Mouse (Mus musculus): ENCODE data around the gene Prkaca. TPM values are rescaled to one million over a fixed set of nuclear protein-coding genes. Genes with fewer than 3 reads are reported as not detected.

Prkaca gene
- polyA plus RNA-seq (2012): 2.3 and 2.7 TPM in 2 replicates

DNA sequence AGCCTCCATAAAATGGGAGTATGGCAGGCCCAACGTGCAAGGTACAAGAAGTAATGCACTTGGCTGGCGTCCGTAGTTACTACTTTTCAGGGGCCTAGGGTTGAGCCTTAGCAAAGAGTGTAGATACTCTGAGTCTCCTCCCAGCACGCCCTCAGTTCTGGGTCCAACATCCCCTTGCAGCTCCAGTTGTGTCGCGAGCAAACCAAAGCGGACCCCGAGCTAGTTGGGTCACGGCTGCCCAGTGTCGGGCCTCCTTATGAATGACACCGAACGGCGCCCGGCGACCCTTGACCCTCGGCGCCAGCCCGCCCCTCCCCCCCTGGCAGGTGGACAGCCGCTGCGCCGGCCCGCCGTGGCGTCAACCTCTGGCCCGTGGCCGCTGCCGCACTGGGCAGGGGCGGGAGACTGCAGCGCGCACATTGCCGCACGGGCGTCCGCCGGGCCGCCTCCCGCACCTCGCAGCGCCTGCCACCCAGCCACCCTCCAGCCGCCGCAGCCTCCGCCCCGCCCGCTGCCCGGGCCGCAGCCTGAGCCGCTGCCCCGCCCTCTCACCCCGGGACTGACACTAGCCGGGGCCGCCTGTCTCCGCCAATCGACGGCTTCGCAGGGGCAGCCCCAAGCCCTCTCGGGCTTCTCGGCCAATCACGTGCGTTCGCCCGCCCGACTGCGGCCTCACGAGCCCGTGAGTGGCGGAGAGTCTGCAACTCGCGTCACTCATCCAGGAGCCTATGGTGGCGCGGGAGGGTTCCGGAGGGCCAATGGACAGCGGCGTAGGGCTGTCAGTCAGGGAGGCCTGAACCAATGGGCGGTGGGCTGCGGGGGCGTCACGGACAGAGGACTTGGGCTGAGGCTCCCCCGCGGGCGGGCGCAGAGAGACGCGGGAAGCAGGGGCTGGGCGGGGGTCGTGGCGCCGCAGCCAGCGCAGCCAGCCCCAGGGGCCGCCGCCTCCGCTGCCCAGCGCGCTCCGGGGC is at the start of gene Prkaca:
TSS of gene Prkaca (plus strand) at position 844 of the 971 bp plus-strand sequence.
- Histone ChIP-seq H3K36me3 (ENCODE audit: control insufficient read depth) (peaks cover 53% of the 10 kb centered on the region), H3K4me1 (ENCODE audit: control insufficient read depth) (peaks cover 51% of the 10 kb centered on the region), H3K9me3 (ENCODE audit: control insufficient read depth, low read length) (no peaks in the 10 kb centered on the region), H3K27me3 (ENCODE audit: control insufficient read depth) (no peaks in the 10 kb centered on the region), H3K4me3 (replicated peaks) (peak within 1 kb of the TSS; percentile 98)
- no peak for TF ChIP-seq GATA1 (IDR thresholded peaks at IDR 0.05; ENCODE audit: low read length)
- TF ChIP-seq TAL1 (IDR thresholded peaks at IDR 0.05; ENCODE audit: low read length): no peak

DNA sequence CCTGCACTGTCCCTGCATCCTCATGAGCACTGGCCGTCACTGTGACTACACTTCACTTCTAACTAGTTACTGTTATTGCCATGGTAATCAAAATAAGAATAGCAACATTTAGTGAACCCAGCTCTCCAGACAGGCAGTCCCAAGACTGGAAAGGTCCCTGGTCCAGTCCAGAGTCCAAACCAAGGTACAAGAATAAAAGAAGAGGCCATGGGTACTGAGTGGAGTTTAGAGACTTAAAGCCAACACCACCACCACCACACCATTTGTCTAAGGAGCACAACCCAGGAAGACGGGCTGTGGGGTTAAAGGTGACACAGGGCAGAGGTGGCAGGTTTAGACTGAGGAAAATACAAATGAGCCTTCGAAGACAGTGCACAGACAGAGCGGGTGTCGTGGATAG is 48.2 kb upstream of the Prkaca start:
- Histone ChIP-seq H3K4me1 (ENCODE audit: control insufficient read depth) (no peaks in the 10 kb centered on the region; the same call in 1 of the 2 replicates), H3K36me3 (ENCODE audit: control insufficient read depth) (peaks cover 2% of the 10 kb centered on the region; the same call in 1 of the 2 replicates), H3K27me3 (ENCODE audit: control insufficient read depth) (no peaks in the 10 kb centered on the region), H3K4me3 (replicated peaks) (no peak overlapping the region), H3K9me3 (ENCODE audit: control insufficient read depth, low read length) (no peaks in the 10 kb centered on the region)
- TF ChIP-seq TAL1 (IDR thresholded peaks at IDR 0.05; ENCODE audit: low read length): no peak
- no peak for TF ChIP-seq GATA1 (IDR thresholded peaks at IDR 0.05; ENCODE audit: low read length)

DNA sequence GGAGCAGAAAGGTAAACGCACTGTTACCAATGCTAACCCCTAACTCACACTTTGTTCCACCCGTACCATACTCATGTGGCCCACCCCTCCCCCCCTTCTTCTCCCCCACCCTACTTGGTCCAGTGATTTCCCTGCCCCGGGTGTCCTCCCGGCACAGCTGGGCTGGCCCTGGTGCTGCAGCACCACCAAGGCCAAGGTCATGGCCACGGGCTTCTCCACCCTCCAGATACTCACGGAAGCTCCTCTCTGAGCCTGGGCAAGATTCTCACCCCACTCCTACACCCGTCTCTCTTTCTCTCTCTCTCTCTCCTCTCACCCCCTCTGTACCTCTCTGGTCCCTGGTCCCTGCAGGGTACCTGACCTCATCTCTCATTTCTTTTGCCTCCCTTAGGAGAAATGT is 46.5 kb upstream of the Prkaca start:
- no peaks in the 10 kb centered on the region for H3K4me1 ChIP-seq (ENCODE audit: control insufficient read depth)
- no peaks in the 10 kb centered on the region for H3K9me3 ChIP-seq (ENCODE audit: control insufficient read depth, low read length)
- H3K36me3 ChIP-seq (ENCODE audit: control insufficient read depth): peaks cover 6% of the 10 kb centered on the region; the same call in 1 of the 2 replicates
- no peaks in the 10 kb centered on the region for H3K27me3 ChIP-seq (ENCODE audit: control insufficient read depth)
- H3K4me3 ChIP-seq (replicated peaks): no peak overlapping the region
- TF ChIP-seq TAL1 (IDR thresholded peaks at IDR 0.05; ENCODE audit: low read length) (no peak), GATA1 (IDR thresholded peaks at IDR 0.05; ENCODE audit: low read length) (no peak)

DNA sequence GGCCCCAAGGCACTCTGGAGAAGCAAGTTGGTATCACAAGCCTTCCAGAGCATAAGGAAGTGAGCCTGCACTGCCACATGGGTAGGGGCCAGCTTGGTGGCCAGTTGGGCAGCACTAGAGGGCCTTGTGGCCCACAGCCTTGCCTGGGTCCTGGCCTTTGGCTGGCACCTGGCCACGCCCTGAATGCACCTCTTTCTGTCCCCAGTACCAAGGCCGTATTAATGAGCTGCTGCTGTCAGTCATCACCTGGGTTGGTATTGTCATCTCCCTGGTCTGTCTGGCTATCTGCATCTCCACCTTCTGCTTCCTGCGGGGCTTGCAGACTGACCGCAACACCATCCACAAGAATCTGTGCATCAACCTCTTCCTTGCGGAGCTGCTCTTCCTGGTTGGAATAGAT is 38.6 kb upstream of the Prkaca start:
- Histone ChIP-seq H3K36me3 (ENCODE audit: control insufficient read depth) (peaks cover 10% of the 10 kb centered on the region; the same call in 1 of the 2 replicates), H3K9me3 (ENCODE audit: control insufficient read depth, low read length) (no peaks in the 10 kb centered on the region), H3K27me3 (ENCODE audit: control insufficient read depth) (no peaks in the 10 kb centered on the region), H3K4me1 (ENCODE audit: control insufficient read depth) (no peaks in the 10 kb centered on the region), H3K4me3 (replicated peaks) (no peak overlapping the region)
- no peak for TF ChIP-seq GATA1 (IDR thresholded peaks at IDR 0.05; ENCODE audit: low read length)
- no peak for TF ChIP-seq TAL1 (IDR thresholded peaks at IDR 0.05; ENCODE audit: low read length)

DNA sequence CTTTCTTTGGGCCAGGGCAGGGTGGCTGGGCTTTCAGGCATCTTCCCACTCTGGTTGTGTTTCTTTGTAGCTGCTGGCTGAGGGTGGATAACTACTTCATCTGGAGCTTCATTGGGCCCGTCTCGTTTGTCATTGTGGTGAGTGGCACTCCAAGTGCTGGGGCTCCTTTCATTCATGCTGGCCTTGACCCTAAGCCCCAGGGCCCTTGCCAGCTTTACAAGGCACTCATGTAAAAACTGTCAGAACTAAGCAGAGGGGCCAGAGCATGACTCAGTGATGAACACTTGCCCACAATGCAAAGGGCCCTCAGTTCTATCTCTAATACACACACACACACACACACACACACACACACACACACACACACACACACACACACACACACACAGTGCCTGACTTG is 37.8 kb upstream of the Prkaca start:
- TF ChIP-seq TAL1 (IDR thresholded peaks at IDR 0.05; ENCODE audit: low read length): no peak
- TF ChIP-seq GATA1 (IDR thresholded peaks at IDR 0.05; ENCODE audit: low read length): no peak
- no peaks in the 10 kb centered on the region for H3K27me3 ChIP-seq (ENCODE audit: control insufficient read depth)
- peaks cover 6% of the 10 kb centered on the region; the same call in 1 of the 2 replicates for H3K36me3 ChIP-seq (ENCODE audit: control insufficient read depth)
- no peaks in the 10 kb centered on the region for H3K9me3 ChIP-seq (ENCODE audit: control insufficient read depth, low read length)
- H3K4me3 ChIP-seq (replicated peaks): no peak overlapping the region
- H3K4me1 ChIP-seq (ENCODE audit: control insufficient read depth): no peaks in the 10 kb centered on the region

DNA sequence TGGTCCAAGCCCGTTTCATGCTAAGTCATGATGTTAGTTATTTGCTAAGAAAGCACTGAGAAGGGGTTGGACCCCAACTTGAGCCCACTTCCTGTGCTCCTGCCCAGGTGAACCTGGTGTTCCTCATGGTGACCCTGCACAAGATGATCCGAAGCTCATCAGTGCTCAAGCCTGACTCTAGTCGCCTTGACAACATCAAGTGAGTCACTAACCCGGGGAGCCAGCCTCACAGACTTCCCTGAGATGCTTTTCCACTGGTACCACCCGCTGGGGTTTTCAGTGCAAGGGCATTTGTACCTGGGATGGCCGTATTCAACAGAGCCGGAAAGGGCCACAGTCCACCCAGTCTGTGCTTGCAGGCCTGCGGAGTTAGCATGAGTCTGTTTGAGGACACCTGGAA is 37.4 kb upstream of the Prkaca start:
- TF ChIP-seq GATA1 (IDR thresholded peaks at IDR 0.05; ENCODE audit: low read length): no peak
- TF ChIP-seq TAL1 (IDR thresholded peaks at IDR 0.05; ENCODE audit: low read length): no peak
- H3K36me3 ChIP-seq (ENCODE audit: control insufficient read depth): peaks cover 6% of the 10 kb centered on the region; the same call in 1 of the 2 replicates
- H3K4me3 ChIP-seq (replicated peaks): no peak overlapping the region
- no peaks in the 10 kb centered on the region for H3K27me3 ChIP-seq (ENCODE audit: control insufficient read depth)
- H3K9me3 ChIP-seq (ENCODE audit: control insufficient read depth, low read length): no peaks in the 10 kb centered on the region
- H3K4me1 ChIP-seq (ENCODE audit: control insufficient read depth): no peaks in the 10 kb centered on the region

DNA sequence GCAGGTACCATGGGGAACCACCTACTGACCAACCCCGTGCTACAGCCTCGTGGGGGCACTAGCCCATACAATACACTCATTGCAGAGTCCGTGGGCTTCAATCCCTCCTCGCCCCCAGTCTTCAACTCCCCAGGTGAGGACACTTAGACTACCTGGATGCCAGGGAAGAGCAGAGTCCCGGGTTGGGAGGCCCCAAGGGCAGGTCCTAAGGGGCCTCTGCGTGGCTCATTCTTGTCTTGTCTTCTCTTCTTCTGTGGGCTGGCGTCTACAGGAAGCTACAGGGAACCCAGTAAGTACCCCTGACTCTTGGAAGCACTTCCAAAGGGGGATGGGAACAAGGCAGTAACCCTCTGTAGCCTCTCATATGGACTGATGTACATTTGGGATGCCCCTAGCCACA is 35.1 kb upstream of the Prkaca start:
- H3K4me3 ChIP-seq (replicated peaks): no peak overlapping the region
- H3K9me3 ChIP-seq (ENCODE audit: control insufficient read depth, low read length): no peaks in the 10 kb centered on the region
- H3K27me3 ChIP-seq (ENCODE audit: control insufficient read depth): no peaks in the 10 kb centered on the region
- peaks cover 4% of the 10 kb centered on the region; the same call in 1 of the 2 replicates for H3K36me3 ChIP-seq (ENCODE audit: control insufficient read depth)
- no peaks in the 10 kb centered on the region for H3K4me1 ChIP-seq (ENCODE audit: control insufficient read depth)
- TF ChIP-seq GATA1 (IDR thresholded peaks at IDR 0.05; ENCODE audit: low read length): no peak
- no peak for TF ChIP-seq TAL1 (IDR thresholded peaks at IDR 0.05; ENCODE audit: low read length)

DNA sequence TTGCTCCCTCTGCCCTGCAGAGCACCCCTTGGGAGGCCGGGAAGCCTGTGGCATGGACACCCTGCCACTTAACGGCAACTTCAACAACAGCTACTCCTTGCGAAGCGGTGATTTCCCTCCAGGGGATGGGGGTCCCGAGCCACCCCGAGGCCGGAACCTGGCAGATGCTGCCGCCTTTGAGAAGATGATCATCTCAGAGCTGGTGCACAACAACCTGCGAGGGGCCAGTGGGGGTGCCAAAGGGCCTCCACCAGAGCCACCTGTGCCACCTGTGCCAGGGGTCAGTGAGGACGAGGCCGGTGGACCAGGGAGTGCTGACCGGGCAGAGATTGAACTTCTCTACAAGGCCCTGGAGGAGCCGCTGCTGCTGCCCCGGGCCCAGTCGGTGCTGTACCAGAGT is 34.5 kb upstream of the Prkaca start:
- Histone ChIP-seq H3K9me3 (ENCODE audit: control insufficient read depth, low read length) (no peaks in the 10 kb centered on the region), H3K4me3 (replicated peaks) (no peak overlapping the region), H3K36me3 (ENCODE audit: control insufficient read depth) (peaks cover 4% of the 10 kb centered on the region; the same call in 1 of the 2 replicates), H3K4me1 (ENCODE audit: control insufficient read depth) (no peaks in the 10 kb centered on the region), H3K27me3 (ENCODE audit: control insufficient read depth) (no peaks in the 10 kb centered on the region)
- TF ChIP-seq GATA1 (IDR thresholded peaks at IDR 0.05; ENCODE audit: low read length) (no peak), TAL1 (IDR thresholded peaks at IDR 0.05; ENCODE audit: low read length) (no peak)

DNA sequence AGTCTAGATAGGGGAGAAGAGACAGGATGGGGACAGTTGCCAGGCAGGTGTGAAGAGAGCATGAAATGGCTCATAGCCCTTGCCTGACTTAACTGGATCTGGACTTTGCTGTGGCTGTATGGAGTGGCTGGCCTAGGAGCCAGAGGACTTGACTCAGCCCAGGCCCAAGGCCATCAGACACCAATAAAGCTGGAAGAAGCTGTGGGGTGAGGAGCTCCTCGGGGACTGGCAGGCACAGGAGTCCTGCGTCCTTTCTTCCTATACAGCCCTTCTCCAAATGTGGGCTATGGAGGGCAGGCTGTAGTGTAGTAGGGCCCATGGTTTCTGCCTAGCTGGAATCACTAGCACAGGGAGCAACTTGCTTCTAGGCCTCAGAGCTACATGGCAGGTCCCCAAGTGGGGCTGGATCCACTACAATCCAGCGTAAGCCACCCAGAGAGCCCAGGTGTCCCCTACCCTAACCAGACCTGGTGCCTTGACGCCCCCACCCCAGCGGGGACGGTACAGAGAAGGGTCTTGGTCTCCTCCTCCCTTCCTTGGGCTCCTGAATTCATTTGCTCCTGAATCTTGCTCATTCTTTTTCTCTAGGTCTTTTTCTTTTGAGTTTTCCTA is 31.6 kb upstream of the Prkaca start:
- H3K36me3 ChIP-seq (ENCODE audit: control insufficient read depth): no peaks in the 10 kb centered on the region; the same call in 1 of the 2 replicates
- H3K9me3 ChIP-seq (ENCODE audit: control insufficient read depth, low read length): no peaks in the 10 kb centered on the region
- no peaks in the 10 kb centered on the region for H3K4me1 ChIP-seq (ENCODE audit: control insufficient read depth)
- TF ChIP-seq TAL1 (IDR thresholded peaks at IDR 0.05; ENCODE audit: low read length) (no peak), GATA1 (IDR thresholded peaks at IDR 0.05; ENCODE audit: low read length) (no peak)
- no peaks in the 10 kb centered on the region for H3K27me3 ChIP-seq (ENCODE audit: control insufficient read depth)
- no peak overlapping the region for H3K4me3 ChIP-seq (replicated peaks)

Data from erythroblast, embryonic 14.5 days (primary cell).